In the genomic region with DNA sequence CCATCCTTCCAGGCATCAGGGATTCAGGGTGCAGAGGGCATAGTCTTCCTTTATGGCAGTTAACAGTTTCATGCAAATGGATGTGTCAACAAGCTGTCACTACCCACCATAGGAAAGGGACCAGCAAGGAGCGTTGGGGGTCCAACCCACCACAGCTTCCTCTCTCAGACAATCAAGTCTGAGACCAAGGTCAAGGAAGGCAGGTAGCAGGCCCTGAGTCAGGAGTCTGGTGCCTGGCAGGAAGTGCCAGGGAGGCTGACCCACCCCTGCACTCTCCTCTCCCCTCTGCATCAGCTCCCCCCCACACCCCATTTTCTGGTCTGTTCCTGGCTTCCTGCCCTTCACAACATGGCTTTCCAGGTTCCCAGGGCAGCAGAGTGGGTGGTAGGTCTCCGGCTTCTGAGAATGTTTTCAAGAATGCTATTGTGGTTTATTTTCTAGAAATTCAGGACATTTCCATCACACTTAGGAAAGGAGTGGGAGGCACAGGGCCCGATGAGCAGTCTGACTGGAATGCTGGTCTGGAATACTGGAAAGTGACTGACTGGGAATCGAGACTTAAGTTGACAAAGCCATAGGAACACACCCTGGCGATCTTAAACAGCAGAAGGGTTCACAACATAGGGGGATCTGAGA, we compare ENCODE assay signal across 19 mouse cellular contexts. TPM values are rescaled to one million over a fixed set of nuclear protein-coding genes. Genes with fewer than 3 reads are reported as not detected.
DNase-seq lines count a peak whose midpoint lies in the region; ATAC-seq and TF ChIP-seq lines count a peak whose summit lies in the region.
"Had no signal": no experiment of that assay in that cellular context is flagged by ENCODE, and none has a peak within 500 bp of the region (broad histone marks: within the 10 kb centered on the region; RNA-seq: fewer than 3 reads in every experiment).

No protein-coding gene starts in this region.

- H3K4me2 ChIP-seq in liver, postnatal 0 days (ENCODE audit: low read depth, low read length) = no peak overlapping the region
- H3K4me2 ChIP-seq: forebrain, embryonic 12.5 days; limb, embryonic 13.5 days; midbrain, embryonic 13.5 days; neural tube, embryonic 12.5 days had no signal

- 71% methylated on average over 5 of the region's 5 CpGs for WGBS in kidney, adult 2 months
- WGBS in liver, postnatal 0 days (ENCODE audit: insufficient replicate concordance) = 66% methylated on average over 5 of the region's 5 CpGs

- TF ChIP-seq EP300 in liver, postnatal 0 days (IDR thresholded peaks at IDR 0.05; ENCODE audit: low read depth) = no peak

- H3K4me1 ChIP-seq in kidney, adult 2 months (ENCODE audit: control insufficient read depth, insufficient read depth, low read length) = peaks cover 5% of the 10 kb centered on the region; the same call in 1 of the 2 replicates
- peaks cover 27% of the 10 kb centered on the region for H3K4me1 ChIP-seq in liver, postnatal 0 days (ENCODE audit: insufficient read depth)

- ATAC-seq in CD4-positive, CD25-positive, alpha-beta regulatory T cell, adult 4 months = peak; percentile 58
- 0 out of 2 replicates have a peak, but pooled peaks have one; percentile 11 for ATAC-seq in liver, postnatal 0 days
- ATAC-seq: midbrain, embryonic 13.5 days had no signal

- no peak for DNase-seq in kidney, adult 2 months
- DNase-seq in kidney, postnatal 14 days = no peak
- DNase-seq in fibroblast of lung, adult 2 months (ENCODE audit: low read depth) = peak; percentile 93
- no peak for DNase-seq in liver, postnatal 0 days
- no peak for DNase-seq in cerebellum, adult 11-12 months
- no peak for DNase-seq in layer of hippocampus, postnatal 36 days
- DNase-seq in layer of hippocampus, adult 18-20 months (ENCODE audit: low spot score in 2 of 2) = no peak
- DNase-seq: adrenal gland, adult 2 months; cerebellum, postnatal 10 days; heart, adult 2 months; heart, postnatal 10 days; kidney, postnatal 4 days; lung, postnatal 36 days; thymus, postnatal 4 days had no signal

- H3K27me3 ChIP-seq in kidney, adult 2 months (replicated peaks; ENCODE audit: control insufficient read depth, insufficient read depth, low read length) = no peaks in the 10 kb centered on the region
- no peaks in the 10 kb centered on the region for H3K27me3 ChIP-seq in liver, postnatal 0 days (ENCODE audit: insufficient read depth, low read length)
- H3K27me3 ChIP-seq: limb, embryonic 13.5 days; midbrain, embryonic 13.5 days; neural tube, embryonic 12.5 days had no signal

- H3K36me3 ChIP-seq in kidney, adult 2 months (ENCODE audit: control insufficient read depth, insufficient read depth, low read length) = no peaks in the 10 kb centered on the region
- H3K36me3 ChIP-seq in liver, postnatal 0 days (replicated peaks; ENCODE audit: insufficient read depth, low read length) = no peaks in the 10 kb centered on the region
- H3K36me3 ChIP-seq: forebrain, embryonic 12.5 days; limb, embryonic 13.5 days; midbrain, embryonic 13.5 days; neural tube, embryonic 12.5 days had no signal

- TF ChIP-seq CTCF in kidney, adult 2 months (conservative IDR thresholded peaks at IDR 0.05; ENCODE audit: insufficient read depth, insufficient read length, low read depth, low read length) = no peak
- no peak for TF ChIP-seq CTCF in liver, postnatal 0 days (IDR thresholded peaks at IDR 0.05; ENCODE audit: low read depth)

- no peak overlapping the region for H3K4me3 ChIP-seq in kidney, adult 2 months (ENCODE audit: insufficient read depth, low read depth, low read length)
- H3K4me3 ChIP-seq in liver, postnatal 0 days (ENCODE audit: low read depth, low read length) = no peak overlapping the region
- H3K4me3 ChIP-seq: forebrain, embryonic 12.5 days; heart, adult 2 months; limb, embryonic 13.5 days; midbrain, embryonic 13.5 days; neural tube, embryonic 12.5 days had no signal

- peak overlapping the region; percentile 76 for H3K27ac ChIP-seq in kidney, adult 2 months (ENCODE audit: insufficient read depth, low read depth, low read length)
- peak overlapping the region; percentile 80 for H3K27ac ChIP-seq in liver, postnatal 0 days (ENCODE audit: low read depth)
- H3K27ac ChIP-seq: forebrain, embryonic 12.5 days; heart, adult 2 months; midbrain, embryonic 13.5 days; neural tube, embryonic 12.5 days had no signal

- TF ChIP-seq POLR2A in kidney, adult 2 months (IDR thresholded peaks at IDR 0.05; ENCODE audit: low read depth, low read length) = no peak

- no peaks in the 10 kb centered on the region for H3K9me3 ChIP-seq in liver, postnatal 0 days (ENCODE audit: low read length)
- H3K9me3 ChIP-seq: forebrain, embryonic 12.5 days; limb, embryonic 13.5 days; midbrain, embryonic 13.5 days; neural tube, embryonic 12.5 days had no signal

- H3K9ac ChIP-seq in liver, postnatal 0 days (replicated peaks) = no peak overlapping the region
- H3K9ac ChIP-seq: forebrain, embryonic 12.5 days; limb, embryonic 13.5 days; midbrain, embryonic 13.5 days; neural tube, embryonic 12.5 days had no signal

RNA-seq across cellular contexts. Expression of gene Dusp5, which starts 26.2 kb away (rescaled TPM):
- 1.0 and 2.0 TPM in 2 replicates for polyA plus RNA-seq in kidney, adult 2 months (2012; rRNA removed)
- polyA plus RNA-seq in CD4-positive, CD25-positive, alpha-beta regulatory T cell, adult 4 months (2017; shearing (Covaris generic)) = 10 to 100 TPM in 1 of 2 experiments, 1 to 10 TPM in 1; 6.7 to 11.1 TPM
- 2.7 and 3.4 TPM in 2 replicates for polyA plus RNA-seq in liver, postnatal 0 days (2015; fragmentation: Nextera tagmentation; extraction: Ambion mirVana)
- 10 to 100 TPM; 23.6 to 27.0 TPM for total RNA-seq in layer of hippocampus, postnatal 36 days (2021)
- 10 to 100 TPM; 28.4 to 37.0 TPM for total RNA-seq in layer of hippocampus, adult 18-20 months (2021)

RNA-seq across cellular contexts. Expression of gene Nutf2-ps1, which starts 33.8 kb away (rescaled TPM):
- 96.4 and 112 TPM in 2 replicates for polyA plus RNA-seq in kidney, adult 2 months (2012; rRNA removed)
- polyA plus RNA-seq in CD4-positive, CD25-positive, alpha-beta regulatory T cell, adult 4 months (2017; shearing (Covaris generic)) = 100 to 1,000 TPM; 158 to 191 TPM
- 86.8 and 101 TPM in 2 replicates for polyA plus RNA-seq in liver, postnatal 0 days (2015; fragmentation: Nextera tagmentation; extraction: Ambion mirVana)
- 10 to 100 TPM; 38.5 to 45.8 TPM for total RNA-seq in layer of hippocampus, postnatal 36 days (2021)
- total RNA-seq in layer of hippocampus, adult 18-20 months (2021) = 10 to 100 TPM; 33.4 to 47.2 TPM

RNA-seq across cellular contexts. Expression of gene Smc3, which starts 45.1 kb away (rescaled TPM):
- 3.3 and 5.1 TPM in 2 replicates for polyA plus RNA-seq in kidney, adult 2 months (2012; rRNA removed)
- polyA plus RNA-seq in CD4-positive, CD25-positive, alpha-beta regulatory T cell, adult 4 months (2017; shearing (Covaris generic)) = 10 to 100 TPM; 38.9 to 40.8 TPM
- polyA plus RNA-seq in liver, postnatal 0 days (2015; fragmentation: Nextera tagmentation; extraction: Ambion mirVana) = 19.4 and 19.7 TPM in 2 replicates
- 10 to 100 TPM; 41.7 to 45.1 TPM for total RNA-seq in layer of hippocampus, postnatal 36 days (2021)
- 10 to 100 TPM; 40.8 to 42.8 TPM for total RNA-seq in layer of hippocampus, adult 18-20 months (2021)
